Mouse (Mus musculus) limb, embryonic 10.5 days (tissue): ENCODE results near the gene Poc1a. TPM values are rescaled to one million over a fixed set of nuclear protein-coding genes. Genes with fewer than 3 reads are reported as not detected.
A peak's percentile ranks its signal among the peaks of the same experiment; 100 is the strongest.

Source experiments
- DNase-seq: peaks from one replicate; pipeline ENCODE4 v3.0.0-alpha.2; 2017; ENCODE audit warnings: low spot score
- H3K27ac ChIP-seq: fragments of 300-500 bp; sonication (generic); 2 replicates; pipeline ENCODE4 v1.5.1; 2016; ENCODE audit warnings: mild to moderate bottlenecking
- H3K27me3 ChIP-seq: fragments of 300-500 bp; sonication (generic); 2 replicates; pipeline ENCODE4 v1.6.1; 2016; ENCODE audit warnings: low read depth, mild to moderate bottlenecking; ENCODE audit not compliant: poor library complexity, severe bottlenecking
- H3K36me3 ChIP-seq: fragments of 300-500 bp; sonication (generic); 2 replicates; pipeline ENCODE4 v1.6.1; 2016; ENCODE audit warnings: mild to moderate bottlenecking, moderate library complexity
- H3K4me1 ChIP-seq: fragments of 300-500 bp; sonication (generic); 2 replicates; pipeline ENCODE4 v1.6.1; 2016
- H3K4me3 ChIP-seq: fragments of 300-500 bp; sonication (generic); 2 replicates; pipeline ENCODE4 v1.5.1; 2016; ENCODE audit warnings: mild to moderate bottlenecking, moderate library complexity
- H3K9me3 ChIP-seq: fragments of 300-500 bp; sonication (generic); replicated peaks from 2 replicates; pipeline ENCODE4 v1.6.1; 2016; ENCODE audit warnings: mild to moderate bottlenecking
- WGBS: fragments of 180-500 bp; shearing (Covaris S2); methylation state at CpG from one replicate; pipeline ENCODE4 v1.1.7; 2016; 5-methylcytosine and 5-hydroxymethylcytosine counted together
- polyA plus RNA-seq: library from polyadenylated mRNA; unstranded; fragments of >200 nt; fragmentation: Nextera tagmentation; extraction: Ambion mirVana; gene quantifications from 2 replicates; pipeline ENCODE4 v1.2.1, GENCODE M21; 2016

The Poc1a gene
- polyA plus RNA-seq, 1 experiment from 2014 or later = 42.9 TPM

- no peak for DNase-seq
- Histone ChIP-seq H3K27me3 (no peaks in the 10 kb centered on the region), H3K4me3 (no peak overlapping the region), H3K4me1 (no peaks in the 10 kb centered on the region; the same call in 1 of the 2 replicates), H3K9me3 (no peaks in the 10 kb centered on the region), H3K36me3 (peaks cover 79% of the 10 kb centered on the region), H3K27ac (no peak overlapping the region)
- 91% methylated on average over 17 of the region's 17 CpGs for WGBS
These were observed 9.8 kb downstream of the Poc1a start for GRCm38 (mm10) chr9:106290636-106291122.

GRCm38 (mm10) chr9:106293569-106294156 is 12.8 kb downstream of the Poc1a start:
- 88% methylated on average over 14 of the region's 14 CpGs for WGBS
- Histone ChIP-seq H3K4me3 (no peak overlapping the region), H3K9me3 (no peaks in the 10 kb centered on the region), H3K27me3 (no peaks in the 10 kb centered on the region), H3K27ac (no peak overlapping the region), H3K36me3 (peaks cover 80% of the 10 kb centered on the region), H3K4me1 (peaks cover 9% of the 10 kb centered on the region)
- no peak for DNase-seq

GRCm38 (mm10) chr9:106296637-106297174 is 15.8 kb downstream of the Poc1a start:
- H3K27ac ChIP-seq = no peak overlapping the region
- H3K27me3 ChIP-seq = no peaks in the 10 kb centered on the region
- H3K9me3 ChIP-seq = no peaks in the 10 kb centered on the region
- H3K4me3 ChIP-seq = no peak overlapping the region
- peaks cover 72% of the 10 kb centered on the region for H3K36me3 ChIP-seq
- H3K4me1 ChIP-seq = peaks cover 14% of the 10 kb centered on the region
- 89% methylated on average over 6 of the region's 6 CpGs for WGBS
- DNase-seq = no peak

GRCm38 (mm10) chr9:106300176-106300803 is 19.4 kb downstream of the Poc1a start:
- WGBS = 83% methylated on average over 20 of the region's 20 CpGs
- no peak for DNase-seq
- no peaks in the 10 kb centered on the region for H3K27me3 ChIP-seq
- no peak overlapping the region for H3K27ac ChIP-seq
- peaks cover 63% of the 10 kb centered on the region for H3K36me3 ChIP-seq
- H3K4me3 ChIP-seq = no peak overlapping the region
- H3K4me1 ChIP-seq = peaks cover 28% of the 10 kb centered on the region
- H3K9me3 ChIP-seq = no peaks in the 10 kb centered on the region

- Histone ChIP-seq H3K4me3 (no peak overlapping the region), H3K27ac (no peak overlapping the region), H3K27me3 (no peaks in the 10 kb centered on the region), H3K9me3 (no peaks in the 10 kb centered on the region), H3K4me1 (peaks cover 28% of the 10 kb centered on the region), H3K36me3 (peaks cover 61% of the 10 kb centered on the region)
- WGBS = 74% methylated on average over 6 of the region's 6 CpGs
- no peak for DNase-seq
These were observed 20.1 kb downstream of the Poc1a start for GRCm38 (mm10) chr9:106300949-106301348.

GRCm38 (mm10) chr9:106301446-106302080 is 20.7 kb downstream of the Poc1a start:
- H3K27ac ChIP-seq = 0 out of 2 replicates have a peak overlapping the region, but pooled peaks have one; percentile 2

GRCm38 (mm10) chr9:106302446-106303150 is 21.7 kb downstream of the Poc1a start:
- Histone ChIP-seq H3K27ac (peak overlapping the region; percentile 2; the same call in 1 of the 2 replicates), H3K27me3 (no peaks in the 10 kb centered on the region), H3K36me3 (peaks cover 47% of the 10 kb centered on the region), H3K4me1 (peaks cover 28% of the 10 kb centered on the region), H3K4me3 (no peak overlapping the region), H3K9me3 (no peaks in the 10 kb centered on the region)
- 83% methylated on average over 16 of the region's 16 CpGs for WGBS
- DNase-seq = no peak

More at GRCm38 (mm10) chr9:106301446-106302080, 20.7 kb downstream of the Poc1a start:
- peaks cover 28% of the 10 kb centered on the region for H3K4me1 ChIP-seq
- peaks cover 57% of the 10 kb centered on the region for H3K36me3 ChIP-seq
- no peak overlapping the region for H3K4me3 ChIP-seq
- 86% methylated on average over 11 of the region's 11 CpGs for WGBS
- H3K9me3 ChIP-seq = no peaks in the 10 kb centered on the region
- no peaks in the 10 kb centered on the region for H3K27me3 ChIP-seq
- no peak for DNase-seq

- no peaks in the 10 kb centered on the region for H3K9me3 ChIP-seq
- peaks cover 47% of the 10 kb centered on the region for H3K36me3 ChIP-seq
- no peak for DNase-seq
- no peaks in the 10 kb centered on the region for H3K27me3 ChIP-seq
- H3K27ac ChIP-seq = no peak overlapping the region
- WGBS = 95% methylated on average over 6 of the region's 6 CpGs
- H3K4me1 ChIP-seq = peaks cover 21% of the 10 kb centered on the region
- H3K4me3 ChIP-seq = no peak overlapping the region
These were observed 22.6 kb downstream of the Poc1a start for GRCm38 (mm10) chr9:106303460-106303960.

GRCm38 (mm10) chr9:106305228-106305627 is 24.4 kb downstream of the Poc1a start:
- no peak for DNase-seq
- H3K9me3 ChIP-seq = no peaks in the 10 kb centered on the region
- H3K27ac ChIP-seq = no peak overlapping the region
- H3K36me3 ChIP-seq = peaks cover 44% of the 10 kb centered on the region
- 84% methylated on average over 7 of the region's 7 CpGs for WGBS
- no peak overlapping the region for H3K4me3 ChIP-seq
- no peaks in the 10 kb centered on the region for H3K27me3 ChIP-seq
- H3K4me1 ChIP-seq = peaks cover 25% of the 10 kb centered on the region

GRCm38 (mm10) chr9:106306662-106307351 is 25.9 kb downstream of the Poc1a start:
- H3K4me1 ChIP-seq = peaks cover 19% of the 10 kb centered on the region
- H3K27me3 ChIP-seq = no peaks in the 10 kb centered on the region
- peak overlapping the region; percentile 62; the same call in 1 of the 2 replicates for H3K27ac ChIP-seq
- 51% methylated on average over 8 of the region's 8 CpGs for WGBS
- DNase-seq = peak; percentile 76
- peaks cover 49% of the 10 kb centered on the region for H3K36me3 ChIP-seq
- no peak overlapping the region for H3K4me3 ChIP-seq
- H3K9me3 ChIP-seq = no peaks in the 10 kb centered on the region

GRCm38 (mm10) chr9:106308151-106308550 is 27.3 kb downstream of the Poc1a start:
- Histone ChIP-seq H3K4me1 (peaks cover 10% of the 10 kb centered on the region; the same call in 1 of the 2 replicates), H3K36me3 (peaks cover 52% of the 10 kb centered on the region), H3K27me3 (no peaks in the 10 kb centered on the region), H3K27ac (peak overlapping the region; percentile 37; the same call in 1 of the 2 replicates), H3K4me3 (no peak overlapping the region), H3K9me3 (no peaks in the 10 kb centered on the region)
- 96% methylated on average over 5 of the region's 5 CpGs for WGBS
- no peak for DNase-seq

- no peak for DNase-seq
- Histone ChIP-seq H3K36me3 (peaks cover 56% of the 10 kb centered on the region), H3K4me3 (no peak overlapping the region), H3K27me3 (no peaks in the 10 kb centered on the region), H3K9me3 (no peaks in the 10 kb centered on the region), H3K4me1 (peaks cover 10% of the 10 kb centered on the region; the same call in 1 of the 2 replicates), H3K27ac (peak overlapping the region; percentile 48)
- WGBS = 93% methylated on average over 2 of the region's 2 CpGs
These were observed 27.7 kb downstream of the Poc1a start for GRCm38 (mm10) chr9:106308555-106308954.
